Mouse (Mus musculus) midbrain, embryonic 14.5 days (tissue): ENCODE measurements around the gene Stx18. TPM values are rescaled to one million over a fixed set of nuclear protein-coding genes. Genes with fewer than 3 reads are reported as not detected.

ENCODE experiments used
- ATAC-seq: fragments of 200-750 bp; cut with Nextera tagmentation; 2 replicates; pipeline ENCODE4 v1.8.0; 2017; ENCODE audit warnings: moderate number of reproducible peaks, moderate library complexity; ENCODE audit not compliant: low FRiP score, low TSS enrichment
- DNase-seq: peaks from one replicate; pipeline ENCODE4 v3.0.0-alpha.2; 2015
- H3K27ac ChIP-seq: fragments of 300-500 bp; sonication (generic); replicated peaks from 2 replicates; pipeline ENCODE4 v1.5.1; 2014; ENCODE audit warnings: mild to moderate bottlenecking, low read depth, low read length, moderate library complexity
- H3K27me3 ChIP-seq: fragments of 300-500 bp; sonication (generic); 2 replicates; pipeline ENCODE4 v1.6.1; 2014; ENCODE audit warnings: low read length, control low read depth, mixed read lengths; ENCODE audit not compliant: control insufficient read depth, insufficient read depth
- H3K36me3 ChIP-seq: fragments of 300-500 bp; sonication (generic); 2 replicates; pipeline ENCODE4 v1.6.1; 2014; ENCODE audit warnings: low read length, control low read depth; ENCODE audit not compliant: control insufficient read depth, insufficient read depth
- H3K4me1 ChIP-seq: fragments of 300-500 bp; sonication (generic); 2 replicates; pipeline ENCODE4 v1.6.1; 2014; ENCODE audit warnings: mild to moderate bottlenecking, antibody characterized with exemption, low read length, control low read depth; ENCODE audit not compliant: control insufficient read depth, insufficient read depth
- H3K4me2 ChIP-seq: fragments of 300-500 bp; sonication (generic); 2 replicates; pipeline ENCODE4 v1.6.1; 2014; ENCODE audit warnings: mild to moderate bottlenecking, low read length, moderate library complexity
- H3K4me3 ChIP-seq: fragments of 300-500 bp; sonication (generic); replicated peaks from 2 replicates; pipeline ENCODE4 v1.5.1; 2014; ENCODE audit warnings: low read depth, low read length
- H3K9ac ChIP-seq: fragments of 300-500 bp; sonication (generic); replicated peaks from 2 replicates; pipeline ENCODE4 v1.6.1; 2014; ENCODE audit warnings: mild to moderate bottlenecking, low read length, moderate library complexity
- H3K9me3 ChIP-seq: fragments of 300-500 bp; sonication (generic); 2 replicates; pipeline ENCODE4 v1.6.1; 2016; ENCODE audit warnings: low read length, control low read depth, mixed read lengths; ENCODE audit not compliant: control insufficient read depth
- WGBS: fragments of 180-500 bp; shearing (Covaris S2); extraction: QIAGEN DNeasy Blood & Tissue Kit; methylation state at CpG from one replicate; pipeline ENCODE4 v1.1.7; 2014; 5-methylcytosine and 5-hydroxymethylcytosine counted together
- polyA plus RNA-seq: library from polyadenylated mRNA; unstranded; fragments of >200 nt; fragmentation: Nextera tagmentation; extraction: Ambion mirVana; gene quantifications from 2 replicates; pipeline ENCODE4 v1.2.1, GENCODE M21; 2014

Gene Stx18
- polyA plus RNA-seq, 1 experiment from 2014 or later: 33.2 TPM

GRCm38 (mm10) chr5:38064043-38064575, 25.6 kb downstream of the Stx18 start:
- Histone ChIP-seq H3K9me3 (no peaks in the 10 kb centered on the region), H3K4me2 (no peak overlapping the region), H3K4me1 (no peaks in the 10 kb centered on the region), H3K4me3 (no peak overlapping the region), H3K27ac (no peak overlapping the region), H3K36me3 (no peaks in the 10 kb centered on the region), H3K9ac (no peak overlapping the region), H3K27me3 (no peaks in the 10 kb centered on the region)
- 89% methylated on average over 4 of the region's 4 CpGs for WGBS
- DNase-seq (no peak), ATAC-seq (no peak)

DNA sequence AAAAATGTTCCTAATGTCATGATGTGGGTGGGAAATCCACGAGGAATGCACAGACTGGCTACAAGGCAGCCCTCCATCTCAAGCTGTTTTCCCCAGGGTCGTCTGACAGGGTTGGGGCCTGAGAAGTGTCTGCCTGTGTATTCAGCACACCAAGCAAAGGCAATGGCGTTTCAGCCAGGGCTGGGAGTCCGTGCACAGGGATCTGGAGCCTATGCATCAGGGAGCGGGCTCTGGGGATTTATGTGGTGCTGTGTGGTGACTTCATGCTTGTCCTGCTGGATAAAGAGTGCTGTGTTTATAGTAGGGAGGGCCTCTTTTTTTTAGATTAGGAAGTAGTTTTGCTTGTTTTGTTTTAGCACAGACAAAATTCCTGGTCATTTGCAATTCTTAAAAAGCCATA, 26.2 kb downstream of the Stx18 start:
- Histone ChIP-seq H3K27ac (no peak overlapping the region), H3K36me3 (no peaks in the 10 kb centered on the region), H3K27me3 (no peaks in the 10 kb centered on the region), H3K4me2 (no peak overlapping the region), H3K4me3 (no peak overlapping the region), H3K9ac (no peak overlapping the region), H3K9me3 (no peaks in the 10 kb centered on the region), H3K4me1 (no peaks in the 10 kb centered on the region)
- WGBS: 10% methylated on average over 5 of the region's 5 CpGs
- ATAC-seq (no peak), DNase-seq (peak; percentile 21)

DNA sequence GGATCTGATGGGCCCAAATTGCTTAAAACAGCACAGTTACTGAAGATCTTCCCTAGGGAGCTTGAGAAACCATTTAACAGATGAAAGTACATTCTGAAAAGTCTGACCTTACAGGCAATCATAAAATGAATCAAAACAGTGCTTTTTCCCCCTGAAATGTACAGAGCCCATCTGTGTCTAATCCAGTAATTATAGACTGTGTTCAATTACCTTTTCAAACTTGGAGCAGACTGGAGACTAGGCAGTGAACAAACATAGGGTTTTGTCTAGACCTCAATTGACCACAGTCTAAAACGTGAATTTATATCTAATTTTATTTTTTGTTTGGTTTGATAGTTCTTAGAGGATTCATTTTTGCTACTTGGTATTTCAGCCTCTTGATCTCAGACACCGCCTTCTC, 26.9 kb downstream of the Stx18 start:
- H3K9me3 ChIP-seq: no peaks in the 10 kb centered on the region
- 18% methylated on average over 2 of the region's 2 CpGs for WGBS

DNA sequence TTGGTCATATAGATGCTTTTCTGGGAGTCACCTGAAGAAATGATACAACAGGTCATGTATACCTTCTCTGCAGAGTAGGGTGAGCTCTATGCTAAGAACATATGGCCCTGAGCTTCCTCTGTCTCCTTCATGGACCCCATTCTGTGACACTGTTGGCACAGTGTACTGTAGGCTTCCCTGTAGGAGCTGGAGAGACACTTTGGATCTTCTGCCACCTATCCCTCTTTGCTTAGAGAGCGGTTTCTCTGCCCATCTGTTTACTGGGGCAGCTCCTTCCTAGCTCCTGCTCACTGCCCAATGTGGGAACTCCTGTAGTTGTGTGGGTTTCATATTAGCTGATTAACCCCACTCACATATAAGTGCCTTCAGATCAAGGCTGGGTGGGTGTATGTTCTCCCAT, 28.1 kb downstream of the Stx18 start:
- H3K27ac ChIP-seq: no peak overlapping the region
- H3K9me3 ChIP-seq: no peaks in the 10 kb centered on the region
- no peaks in the 10 kb centered on the region for H3K27me3 ChIP-seq
- H3K36me3 ChIP-seq: no peaks in the 10 kb centered on the region
- WGBS: 97% methylated on average over 1 of the region's 1 CpGs
- no peak overlapping the region for H3K9ac ChIP-seq
- no peak overlapping the region for H3K4me2 ChIP-seq
- H3K4me3 ChIP-seq: no peak overlapping the region
- DNase-seq (no peak), ATAC-seq (no peak)
- no peaks in the 10 kb centered on the region for H3K4me1 ChIP-seq

More for the DNA sequence above, 26.9 kb downstream of the Stx18 start:
- DNase-seq (no peak), ATAC-seq (no peak)
- Histone ChIP-seq H3K4me2 (no peak overlapping the region), H3K27ac (no peak overlapping the region), H3K27me3 (no peaks in the 10 kb centered on the region), H3K4me3 (no peak overlapping the region), H3K36me3 (no peaks in the 10 kb centered on the region), H3K4me1 (no peaks in the 10 kb centered on the region), H3K9ac (no peak overlapping the region)

DNA sequence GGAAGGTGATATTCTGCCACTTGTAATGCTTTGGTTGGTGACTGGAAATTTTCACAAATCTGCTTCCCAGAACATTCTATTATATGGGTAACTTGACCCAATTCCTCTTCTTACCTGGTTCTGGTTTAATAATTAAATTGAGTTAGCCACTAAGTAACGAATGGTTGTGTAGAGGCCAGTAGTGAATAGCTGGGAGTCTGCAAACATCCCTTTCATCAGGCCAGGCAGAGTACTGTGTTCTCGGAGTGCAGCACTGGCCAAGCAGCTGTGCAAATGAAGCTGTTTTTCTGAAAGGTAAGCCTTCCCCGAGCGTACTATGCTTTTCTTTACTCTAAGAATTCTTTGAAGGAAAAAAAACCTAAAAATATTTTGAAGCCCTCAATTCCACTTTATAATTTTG, 37.8 kb downstream of the Stx18 start:
- Histone ChIP-seq H3K4me2 (no peak overlapping the region), H3K36me3 (no peaks in the 10 kb centered on the region), H3K9me3 (no peaks in the 10 kb centered on the region), H3K27ac (no peak overlapping the region), H3K27me3 (0 out of 2 replicates have a peak, but pooled peaks cover 4% of the 10 kb centered on the region), H3K9ac (no peak overlapping the region), H3K4me1 (no peaks in the 10 kb centered on the region), H3K4me3 (no peak overlapping the region)
- WGBS: 56% methylated on average over 4 of the region's 4 CpGs
- DNase-seq (no peak), ATAC-seq (no peak)

- no peak overlapping the region for H3K27ac ChIP-seq
- H3K36me3 ChIP-seq: no peaks in the 10 kb centered on the region
- ATAC-seq (no peak), DNase-seq (no peak)
- 76% methylated on average over 3 of the region's 3 CpGs for WGBS
- H3K9me3 ChIP-seq: no peaks in the 10 kb centered on the region
- no peaks in the 10 kb centered on the region for H3K4me1 ChIP-seq
- H3K4me2 ChIP-seq: no peak overlapping the region
- 0 out of 2 replicates have a peak, but pooled peaks cover 4% of the 10 kb centered on the region for H3K27me3 ChIP-seq
- H3K4me3 ChIP-seq: no peak overlapping the region
- no peak overlapping the region for H3K9ac ChIP-seq
These were observed 40.0 kb downstream of the Stx18 start for GRCm38 (mm10) chr5:38078575-38078974.

DNA sequence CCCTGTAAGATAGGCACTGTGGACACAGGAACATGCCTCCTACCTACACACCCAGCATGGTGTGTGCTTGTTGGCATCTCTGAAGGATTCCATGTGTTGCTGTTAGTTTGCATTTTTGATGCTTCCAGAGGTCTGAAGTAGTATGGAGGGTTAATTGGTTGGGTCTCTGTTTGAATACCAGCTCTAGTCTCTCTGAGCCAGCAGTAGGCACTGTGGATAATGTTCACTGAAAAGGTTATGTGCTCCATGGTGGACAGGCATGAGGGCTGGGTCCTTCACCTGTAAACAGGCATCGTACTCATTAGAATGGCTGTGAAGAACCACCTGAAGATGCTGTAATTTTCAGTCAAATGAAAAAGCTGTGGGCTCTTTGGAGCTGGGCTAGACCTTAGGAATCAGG, 41.9 kb downstream of the Stx18 start:
- Histone ChIP-seq H3K9me3 (no peaks in the 10 kb centered on the region), H3K36me3 (no peaks in the 10 kb centered on the region), H3K27me3 (0 out of 2 replicates have a peak, but pooled peaks cover 4% of the 10 kb centered on the region), H3K4me2 (no peak overlapping the region), H3K27ac (no peak overlapping the region), H3K9ac (no peak overlapping the region), H3K4me3 (no peak overlapping the region), H3K4me1 (no peaks in the 10 kb centered on the region)
- ATAC-seq: no peak
- no peak for DNase-seq
- WGBS: 96% methylated on average over 1 of the region's 1 CpGs

DNA sequence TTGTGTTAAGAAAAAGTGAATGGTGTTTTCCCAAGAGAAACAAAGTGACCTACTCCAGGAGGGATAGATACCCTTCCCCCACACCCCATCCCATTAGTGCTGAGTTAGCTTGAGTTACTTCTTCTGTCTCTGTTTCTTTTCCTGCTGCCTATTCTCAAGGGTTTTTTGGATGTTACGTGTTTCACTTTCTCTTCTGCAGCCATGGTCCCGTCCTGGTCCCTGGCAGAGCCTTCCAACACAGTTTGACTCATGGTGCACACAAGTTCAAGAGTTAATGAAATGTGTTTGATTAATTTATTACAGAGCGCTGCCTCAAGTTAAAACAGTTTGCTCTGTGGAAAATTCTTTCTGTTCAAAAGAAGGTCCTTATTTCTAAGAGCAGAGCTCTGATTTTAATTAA, 44.0 kb downstream of the Stx18 start:
- no peaks in the 10 kb centered on the region for H3K9me3 ChIP-seq
- ATAC-seq: no peak

DNA sequence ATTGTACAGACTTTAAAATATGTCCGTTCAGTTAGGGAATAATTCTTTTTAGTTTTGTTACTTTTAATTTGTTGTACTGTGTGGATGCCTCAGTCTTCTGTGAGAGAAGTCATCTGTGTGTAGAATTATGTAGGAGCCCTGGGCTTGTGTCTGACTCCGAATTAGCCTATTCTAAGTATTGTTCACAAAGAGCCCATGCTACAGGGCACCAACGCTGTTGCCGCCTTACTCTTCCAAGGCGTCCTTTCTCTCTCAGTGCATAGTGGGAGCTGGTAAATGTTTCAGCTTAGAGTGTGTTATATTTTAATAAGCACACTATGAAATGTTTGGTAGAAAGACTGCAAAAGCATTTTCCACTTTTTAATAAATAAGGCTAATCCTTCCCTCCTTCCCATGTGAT, 44.8 kb downstream of the Stx18 start:
- no peak for DNase-seq
- Histone ChIP-seq H3K4me3 (no peak overlapping the region), H3K9me3 (no peaks in the 10 kb centered on the region), H3K4me1 (no peaks in the 10 kb centered on the region), H3K9ac (no peak overlapping the region), H3K27ac (no peak overlapping the region), H3K4me2 (no peak overlapping the region), H3K27me3 (0 out of 2 replicates have a peak, but pooled peaks cover 8% of the 10 kb centered on the region), H3K36me3 (no peaks in the 10 kb centered on the region)
- ATAC-seq: no peak
- 29% methylated on average over 5 of the region's 5 CpGs for WGBS

More for the DNA sequence above, 44.0 kb downstream of the Stx18 start:
- 60% methylated on average over 3 of the region's 3 CpGs for WGBS
- Histone ChIP-seq H3K4me3 (no peak overlapping the region), H3K4me1 (no peaks in the 10 kb centered on the region), H3K4me2 (no peak overlapping the region), H3K27ac (no peak overlapping the region), H3K36me3 (no peaks in the 10 kb centered on the region), H3K9ac (no peak overlapping the region), H3K27me3 (0 out of 2 replicates have a peak, but pooled peaks cover 8% of the 10 kb centered on the region)
- no peak for DNase-seq
